Mouse (Mus musculus) hindbrain, embryonic 11.5 days (tissue): ENCODE measurements at regions not wholly inside any gene's neighbourhood (a gene's known extent, or its start where the extent isn't known, plus 50 kb on each side); places are given as distances from the start of the nearest gene placed in this dataset.

Experiments used
- ATAC-seq: fragments of 200-750 bp; cut with Nextera tagmentation; 2 replicates; pipeline ENCODE4 v1.8.0; 2017; ENCODE audit warnings: mild to moderate bottlenecking, moderate TSS enrichment, moderate library complexity; ENCODE audit not compliant: low FRiP score
- DNase-seq: peaks from one replicate; pipeline ENCODE4 v3.0.0-alpha.2; 2015; ENCODE audit warnings: low spot score
- H3K27ac ChIP-seq: fragments of 300-500 bp; sonication (generic); 2 replicates; pipeline ENCODE4 v1.5.1; 2014; ENCODE audit warnings: mild to moderate bottlenecking, low read depth, low read length
- H3K27me3 ChIP-seq: fragments of 300-500 bp; sonication (generic); 2 replicates; pipeline ENCODE4 v1.6.1; 2014; ENCODE audit warnings: mild to moderate bottlenecking, low read length, moderate library complexity, mixed read lengths; ENCODE audit not compliant: control insufficient read depth, insufficient read depth
- H3K36me3 ChIP-seq: fragments of 300-500 bp; sonication (generic); 2 replicates; pipeline ENCODE4 v1.6.1; 2014; ENCODE audit warnings: mild to moderate bottlenecking, low read length, moderate library complexity, mixed read lengths; ENCODE audit not compliant: control insufficient read depth, insufficient read depth
- H3K4me1 ChIP-seq: fragments of 300-500 bp; sonication (generic); replicated peaks from 2 replicates; pipeline ENCODE4 v1.6.1; 2014; ENCODE audit warnings: low read length, mixed read lengths; ENCODE audit not compliant: control insufficient read depth, insufficient read depth
- H3K4me2 ChIP-seq: fragments of 300-500 bp; sonication (generic); replicated peaks from 2 replicates; pipeline ENCODE4 v1.6.1; 2014; ENCODE audit warnings: mild to moderate bottlenecking, low read depth, low read length
- H3K4me3 ChIP-seq: fragments of 300-500 bp; sonication (generic); 2 replicates; pipeline ENCODE4 v1.5.1; 2014; ENCODE audit warnings: low read depth, low read length
- H3K9ac ChIP-seq: fragments of 300-500 bp; sonication (generic); 2 replicates; pipeline ENCODE4 v1.6.1; 2014; ENCODE audit warnings: low read depth, low read length
- H3K9me3 ChIP-seq: fragments of 300-500 bp; sonication (generic); 2 replicates; pipeline ENCODE4 v1.6.1; 2016; ENCODE audit warnings: low read length; ENCODE audit not compliant: control insufficient read depth
- WGBS: fragments of 180-500 bp; shearing (Covaris S2); extraction: QIAGEN DNeasy Blood & Tissue Kit; methylation state at CpG from one replicate; pipeline ENCODE4 v1.1.7; 2014; 5-methylcytosine and 5-hydroxymethylcytosine counted together

- Histone ChIP-seq H3K4me2 (no peak overlapping the region), H3K27ac (no peak overlapping the region), H3K27me3 (no peaks in the 10 kb centered on the region), H3K4me1 (peaks cover 5% of the 10 kb centered on the region; the same call in 1 of the 2 replicates), H3K36me3 (no peaks in the 10 kb centered on the region), H3K9me3 (no peaks in the 10 kb centered on the region), H3K4me3 (no peak overlapping the region), H3K9ac (no peak overlapping the region)
- DNase-seq (no peak), ATAC-seq (no peak)
- WGBS: 65% methylated on average over 8 of the region's 8 CpGs
These were observed 70.0 kb upstream of the Tut7 start for GRCm38 (mm10) chr13:59892961-59893360.

GRCm38 (mm10) chr13:59892340-59892739 lies 69.4 kb upstream of the Tut7 start:
- no peaks in the 10 kb centered on the region for H3K27me3 ChIP-seq
- WGBS: 45% methylated on average over 9 of the region's 9 CpGs
- peaks cover 5% of the 10 kb centered on the region; the same call in 1 of the 2 replicates for H3K4me1 ChIP-seq
- H3K9me3 ChIP-seq: no peaks in the 10 kb centered on the region
- DNase-seq (no peak), ATAC-seq (no peak)
- H3K4me3 ChIP-seq: no peak overlapping the region
- H3K4me2 ChIP-seq: no peak overlapping the region
- no peak overlapping the region for H3K27ac ChIP-seq
- H3K36me3 ChIP-seq: no peaks in the 10 kb centered on the region
- no peak overlapping the region for H3K9ac ChIP-seq

GRCm38 (mm10) chr13:59891737-59892136 lies 68.8 kb upstream of the Tut7 start:
- H3K27me3 ChIP-seq: no peaks in the 10 kb centered on the region
- no peaks in the 10 kb centered on the region for H3K9me3 ChIP-seq
- H3K27ac ChIP-seq: no peak overlapping the region
- DNase-seq: no peak
- no peak overlapping the region for H3K9ac ChIP-seq
- no peaks in the 10 kb centered on the region for H3K36me3 ChIP-seq
- ATAC-seq: no peak
- H3K4me1 ChIP-seq: peaks cover 5% of the 10 kb centered on the region; the same call in 1 of the 2 replicates
- 53% methylated on average over 8 of the region's 8 CpGs for WGBS
- no peak overlapping the region for H3K4me3 ChIP-seq
- H3K4me2 ChIP-seq: no peak overlapping the region

- DNase-seq (peak; percentile 81), ATAC-seq (peak; percentile 79)
- Histone ChIP-seq H3K4me1 (peaks cover 5% of the 10 kb centered on the region; the same call in 1 of the 2 replicates), H3K9me3 (no peaks in the 10 kb centered on the region), H3K4me2 (no peak overlapping the region), H3K9ac (no peak overlapping the region), H3K27ac (no peak overlapping the region), H3K4me3 (no peak overlapping the region), H3K36me3 (no peaks in the 10 kb centered on the region), H3K27me3 (no peaks in the 10 kb centered on the region)
- 22% methylated on average over 10 of the region's 10 CpGs for WGBS
These were observed 66.6 kb upstream of the Tut7 start for GRCm38 (mm10) chr13:59889468-59890117.

GRCm38 (mm10) chr13:59888038-59889016 lies 65.4 kb upstream of the Tut7 start:
- DNase-seq: no peak
- Histone ChIP-seq H3K4me3 (no peak overlapping the region), H3K36me3 (no peaks in the 10 kb centered on the region), H3K9me3 (no peaks in the 10 kb centered on the region), H3K27me3 (no peaks in the 10 kb centered on the region), H3K4me2 (no peak overlapping the region), H3K27ac (no peak overlapping the region), H3K9ac (no peak overlapping the region), H3K4me1 (peaks cover 5% of the 10 kb centered on the region; the same call in 1 of the 2 replicates)
- ATAC-seq: no peak

GRCm38 (mm10) chr13:59887306-59887705 lies 64.4 kb upstream of the Tut7 start:
- H3K4me2 ChIP-seq: no peak overlapping the region
- H3K36me3 ChIP-seq: no peaks in the 10 kb centered on the region
- H3K4me1 ChIP-seq: peaks cover 7% of the 10 kb centered on the region; the same call in 1 of the 2 replicates
- no peak overlapping the region for H3K27ac ChIP-seq
- H3K4me3 ChIP-seq: no peak overlapping the region
- H3K9me3 ChIP-seq: no peaks in the 10 kb centered on the region
- DNase-seq (no peak), ATAC-seq (no peak)
- no peak overlapping the region for H3K9ac ChIP-seq
- WGBS: 75% methylated on average over 4 of the region's 4 CpGs
- no peaks in the 10 kb centered on the region for H3K27me3 ChIP-seq

- H3K4me3 ChIP-seq: no peak overlapping the region
- peaks cover 7% of the 10 kb centered on the region; the same call in 1 of the 2 replicates for H3K4me1 ChIP-seq
- H3K4me2 ChIP-seq: no peak overlapping the region
- no peak overlapping the region for H3K27ac ChIP-seq
- ATAC-seq: no peak
- H3K9me3 ChIP-seq: no peaks in the 10 kb centered on the region
- no peaks in the 10 kb centered on the region for H3K27me3 ChIP-seq
- WGBS: 56% methylated on average over 3 of the region's 3 CpGs
- H3K9ac ChIP-seq: no peak overlapping the region
- no peak for DNase-seq
- no peaks in the 10 kb centered on the region for H3K36me3 ChIP-seq
These were observed 63.6 kb upstream of the Tut7 start for GRCm38 (mm10) chr13:59886572-59886971.

GRCm38 (mm10) chr13:59881989-59882784 lies 59.2 kb upstream of the Tut7 start:
- Histone ChIP-seq H3K4me1 (0 out of 2 replicates have a peak, but pooled peaks cover 2% of the 10 kb centered on the region), H3K36me3 (no peaks in the 10 kb centered on the region), H3K27ac (no peak overlapping the region), H3K27me3 (no peaks in the 10 kb centered on the region), H3K4me3 (no peak overlapping the region), H3K9ac (no peak overlapping the region), H3K4me2 (no peak overlapping the region), H3K9me3 (no peaks in the 10 kb centered on the region)
- ATAC-seq: peak; percentile 49; the same call in 1 of the 2 replicates
- DNase-seq: no peak
- 24% methylated on average over 14 of the region's 19 CpGs for WGBS
